Mouse (Mus musculus) embryonic facial prominence, embryonic 11.5 days (tissue): ENCODE measurements at regions not wholly inside any gene's neighbourhood (a gene's known extent, or its start where the extent isn't known, plus 50 kb on each side); places are given as distances from the start of the nearest gene placed in this dataset.

Source experiments
- ATAC-seq: fragments of 200-750 bp; cut with Nextera tagmentation; replicated peaks from 2 replicates; pipeline ENCODE4 v1.8.0; 2017; ENCODE audit warnings: low read depth; ENCODE audit not compliant: insufficient number of reproducible peaks, low FRiP score, low TSS enrichment
- DNase-seq: peaks from one replicate; pipeline ENCODE4 v3.0.0-alpha.2; 2015; ENCODE audit warnings: low spot score
- H3K27ac ChIP-seq: fragments of 300-500 bp; sonication (generic); replicated peaks from 2 replicates; pipeline ENCODE4 v1.5.1; 2014; ENCODE audit warnings: mild to moderate bottlenecking, low read depth, low read length, control low read depth
- H3K27me3 ChIP-seq: fragments of 300-500 bp; sonication (generic); 2 replicates; pipeline ENCODE4 v1.6.1; 2014; ENCODE audit warnings: mild to moderate bottlenecking, low read length, moderate library complexity, mixed read lengths; ENCODE audit not compliant: control insufficient read depth, insufficient read depth
- H3K36me3 ChIP-seq: fragments of 300-500 bp; sonication (generic); replicated peaks from 2 replicates; pipeline ENCODE4 v1.6.1; 2014; ENCODE audit warnings: low read depth, mild to moderate bottlenecking, low read length, moderate library complexity, mixed read lengths; ENCODE audit not compliant: control insufficient read depth, insufficient read depth
- H3K4me1 ChIP-seq: fragments of 300-500 bp; sonication (generic); 2 replicates; pipeline ENCODE4 v1.6.1; 2014; ENCODE audit warnings: low read length, mixed read lengths; ENCODE audit not compliant: control insufficient read depth, insufficient read depth
- H3K4me2 ChIP-seq: fragments of 300-500 bp; sonication (generic); 2 replicates; pipeline ENCODE4 v1.6.1; 2014; ENCODE audit warnings: low read depth, mild to moderate bottlenecking, control low read depth, low read length, moderate library complexity
- H3K4me3 ChIP-seq: fragments of 300-500 bp; sonication (generic); 2 replicates; pipeline ENCODE4 v1.5.1; 2014; ENCODE audit warnings: low read depth, low read length, control low read depth
- H3K9ac ChIP-seq: fragments of 300-500 bp; sonication (generic); replicated peaks from 2 replicates; pipeline ENCODE4 v1.6.1; 2014; ENCODE audit warnings: mild to moderate bottlenecking, control low read depth, low read length
- H3K9me3 ChIP-seq: fragments of 300-500 bp; sonication (generic); replicated peaks from 2 replicates; pipeline ENCODE4 v1.6.1; 2016; ENCODE audit warnings: mild to moderate bottlenecking, low read length, inconsistent platforms, mixed read lengths; ENCODE audit not compliant: control insufficient read depth
- WGBS: fragments of 180-500 bp; shearing (Covaris S2); extraction: QIAGEN DNeasy Blood & Tissue Kit; methylation state at CpG from one replicate; pipeline ENCODE4 v1.1.7; 2014; 5-methylcytosine and 5-hydroxymethylcytosine counted together

GRCm38 (mm10) chr5:47869701-47870100 is 113.2 kb upstream of the Slit2 start:
- Histone ChIP-seq H3K4me2 (no peak overlapping the region), H3K9ac (no peak overlapping the region), H3K9me3 (no peaks in the 10 kb centered on the region), H3K27ac (no peak overlapping the region), H3K27me3 (no peaks in the 10 kb centered on the region), H3K4me1 (no peaks in the 10 kb centered on the region), H3K36me3 (no peaks in the 10 kb centered on the region), H3K4me3 (no peak overlapping the region)
- 66% methylated on average over 5 of the region's 5 CpGs for WGBS
- ATAC-seq (no peak), DNase-seq (peak; percentile 12)
